8 mouse cellular contexts compared by ENCODE assay signal in the genomic region with DNA sequence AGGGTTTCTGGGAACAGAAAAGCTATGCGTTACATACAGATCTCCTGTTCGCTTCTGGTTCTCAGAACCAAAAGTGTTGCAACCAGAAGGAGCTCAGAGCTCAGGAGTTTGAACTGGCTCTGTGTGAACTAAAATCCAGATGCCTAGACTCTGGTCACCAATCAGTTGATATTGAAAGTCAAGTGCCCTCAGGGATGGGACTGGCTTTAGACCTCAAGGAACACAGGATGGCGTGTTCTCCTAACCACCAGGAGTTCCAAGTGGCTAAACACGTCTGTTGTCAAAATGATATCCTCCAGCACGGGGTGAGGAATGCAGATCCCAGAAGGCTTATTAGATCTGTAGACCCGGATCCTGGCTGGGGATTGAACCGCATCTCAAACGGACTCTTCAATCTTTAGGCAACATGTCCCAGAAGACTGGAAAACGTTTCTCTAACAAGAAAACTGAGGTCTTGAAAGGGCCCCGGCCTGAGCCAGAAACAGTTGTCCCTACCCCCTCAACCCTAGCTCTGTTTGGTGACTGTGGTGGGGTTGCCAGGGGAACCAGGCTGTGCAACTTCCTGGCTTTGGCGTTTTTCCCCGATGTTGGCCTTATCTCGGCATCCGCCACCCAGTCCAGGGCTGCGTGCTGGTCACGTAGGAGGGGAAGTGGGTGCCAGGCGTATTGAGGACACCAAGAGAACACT. TPM values are rescaled to one million over a fixed set of nuclear protein-coding genes. Genes with fewer than 3 reads are reported as not detected.
DNase-seq lines count a peak whose midpoint lies in the region; ATAC-seq lines count a peak whose summit lies in the region.

No protein-coding gene starts in this region.

- no peaks in the 10 kb centered on the region for H3K27me3 ChIP-seq in kidney, embryonic 14.5 days (ENCODE audit: control insufficient read depth, insufficient read depth, low read length)

- H3K36me3 ChIP-seq in kidney, embryonic 14.5 days (ENCODE audit: control insufficient read depth, insufficient read depth, low read length), result no peaks in the 10 kb centered on the region

- H3K9me3 ChIP-seq in kidney, embryonic 14.5 days (ENCODE audit: control insufficient read depth, low read length), result peaks cover 7% of the 10 kb centered on the region; the same call in 1 of the 2 replicates

- peak overlapping the region; percentile 20; the same call in 1 of the 2 replicates for H3K4me2 ChIP-seq in kidney, embryonic 14.5 days (replicated peaks; ENCODE audit: low read depth, low read length)

- H3K4me3 ChIP-seq in kidney, embryonic 14.5 days (ENCODE audit: low read length), result no peak overlapping the region

- WGBS in kidney, embryonic 14.5 days, result 75% methylated on average over 17 of the region's 17 CpGs

- H3K4me1 ChIP-seq in kidney, embryonic 14.5 days (ENCODE audit: control insufficient read depth, insufficient read depth, low read length), result peaks cover 14% of the 10 kb centered on the region

- H3K27ac ChIP-seq in kidney, embryonic 14.5 days (ENCODE audit: low read depth, low read length), result peak overlapping the region; percentile 57; the same call in 1 of the 2 replicates

- DNase-seq in adrenal gland, adult 2 months, result peak; percentile 69
- DNase-seq in adrenal gland, postnatal 4 days (ENCODE audit: low spot score in 2 of 2), result no peak
- DNase-seq in MN1 (ENCODE audit: low spot score), result peak; percentile 72
- peak; percentile 86 for DNase-seq in heart, adult 8-10 months (ENCODE audit: low spot score)
- peak; percentile 93 for DNase-seq in lung, postnatal 25 days (ENCODE audit: low spot score)
- DNase-seq in thymus, adult 18-20 months, result peak; percentile 70 to 79
- no peak for DNase-seq in left cerebral cortex, adult 8-10 months (ENCODE audit: low spot score in 2 of 2)

- 0 out of 2 replicates have a peak overlapping the region, but pooled peaks have one; percentile 40 for H3K9ac ChIP-seq in kidney, embryonic 14.5 days (ENCODE audit: low read depth, low read length)

- no peak for ATAC-seq in kidney, embryonic 14.5 days (ENCODE audit: low FRiP score, low TSS enrichment)

RNA-seq across cellular contexts. Expression of gene Cfap45, which starts 6.9 kb away (rescaled TPM):
- under 1 TPM; 0.31 to 0.37 TPM for total RNA-seq in adrenal gland, adult 2 months (2021)
- 0.15 TPM in 1 of 2 replicates, not detected in the other for polyA plus RNA-seq in adrenal gland, adult 2 months (2012; rRNA removed)
- total RNA-seq in adrenal gland, postnatal 4 days (2021), result 1 to 10 TPM; 2.0 to 2.1 TPM
- under 1 TPM; 0.19 to 0.98 (median 0.46) TPM for total RNA-seq in heart, adult 8-10 months (2022)
- 1.0 and 1.2 TPM in 2 replicates for polyA plus RNA-seq in kidney, embryonic 14.5 days (2014; fragmentation: Nextera tagmentation; extraction: Ambion mirVana)
- total RNA-seq in left cerebral cortex, adult 8-10 months (2022), result 1 to 10 TPM; 3.7 to 4.7 (median 4.1) TPM

RNA-seq across cellular contexts. Expression of gene Tagln2, which starts 13.8 kb away (rescaled TPM):
- 100 to 1,000 TPM in 1 of 2 experiments, 10 to 100 TPM in 1; 60.9 to 108 TPM for total RNA-seq in adrenal gland, adult 2 months (2021)
- 89.5 and 121 TPM in 2 replicates for polyA plus RNA-seq in adrenal gland, adult 2 months (2012; rRNA removed)
- total RNA-seq in adrenal gland, postnatal 4 days (2021), result 100 to 1,000 TPM; 143 to 153 TPM
- total RNA-seq in heart, adult 8-10 months (2022), result 10 to 100 TPM; 37.8 to 77.3 (median 50.1) TPM
- polyA plus RNA-seq in kidney, embryonic 14.5 days (2014; fragmentation: Nextera tagmentation; extraction: Ambion mirVana), result 81.0 and 139 TPM in 2 replicates
- 10 to 100 TPM in 3 of 4 experiments, 1 to 10 TPM in 1; 9.6 to 15.4 (median 12.5) TPM for total RNA-seq in left cerebral cortex, adult 8-10 months (2022)

RNA-seq across cellular contexts. Expression of gene Igsf9, which starts 32.1 kb away (rescaled TPM):
- 1 to 10 TPM in 1 of 2 experiments, under 1 TPM in 1; 0.78 to 3.8 TPM for total RNA-seq in adrenal gland, adult 2 months (2021)
- polyA plus RNA-seq in adrenal gland, adult 2 months (2012; rRNA removed), result 7.4 and 7.9 TPM in 2 replicates
- 10 to 100 TPM in 1 of 2 experiments, 1 to 10 TPM in 1; 6.0 to 10.6 TPM for total RNA-seq in adrenal gland, postnatal 4 days (2021)
- under 1 TPM; 0.12 to 0.87 (median 0.78) TPM for total RNA-seq in heart, adult 8-10 months (2022)
- polyA plus RNA-seq in kidney, embryonic 14.5 days (2014; fragmentation: Nextera tagmentation; extraction: Ambion mirVana), result 37.8 and 41.8 TPM in 2 replicates
- 1 to 10 TPM; 5.2 to 9.1 (median 7.9) TPM for total RNA-seq in left cerebral cortex, adult 8-10 months (2022)

RNA-seq across cellular contexts. Expression of gene Slamf9, which starts 38.5 kb away (rescaled TPM):
- total RNA-seq in adrenal gland, adult 2 months (2021), result 1 to 10 TPM; 3.2 to 7.9 TPM
- 4.5 and 4.9 TPM in 2 replicates for polyA plus RNA-seq in adrenal gland, adult 2 months (2012; rRNA removed)
- 1 to 10 TPM; 1.1 to 1.2 TPM for total RNA-seq in adrenal gland, postnatal 4 days (2021)
- 1 to 10 TPM in 2 of 4 experiments, under 1 TPM in 2; 0.27 to 2.3 (median 1.1) TPM for total RNA-seq in heart, adult 8-10 months (2022)
- polyA plus RNA-seq in kidney, embryonic 14.5 days (2014; fragmentation: Nextera tagmentation; extraction: Ambion mirVana), result 0.74 and 0.97 TPM in 2 replicates
- total RNA-seq in left cerebral cortex, adult 8-10 months (2022), result 1 to 10 TPM in 3 of 4 experiments, under 1 TPM in 1; 0.27 to 5.6 (median 3.3) TPM

RNA-seq across cellular contexts. Expression of gene Vsig8, which starts 42.1 kb away (rescaled TPM):
- under 1 TPM; 0.24 to 0.61 TPM for total RNA-seq in adrenal gland, adult 2 months (2021)
- polyA plus RNA-seq in adrenal gland, adult 2 months (2012; rRNA removed), result 1.6 and 2.1 TPM in 2 replicates
- under 1 TPM in 1 of 2 experiments, not detected in 1; 0.17 TPM for total RNA-seq in adrenal gland, postnatal 4 days (2021)
- not detected for total RNA-seq in heart, adult 8-10 months (2022)
- polyA plus RNA-seq in kidney, embryonic 14.5 days (2014; fragmentation: Nextera tagmentation; extraction: Ambion mirVana), result 0.19 and 0.54 TPM in 2 replicates
- under 1 TPM; 0.32 to 0.67 (median 0.57) TPM for total RNA-seq in left cerebral cortex, adult 8-10 months (2022)

Comparison
In these comparisons a context has a peak if more than half of its experiments do, and no peak if none do; other contexts are left out.
1. DNase-seq: peak in adrenal gland, adult 2 months (single experiment), MN1 (single experiment), heart, adult 8-10 months (single experiment), lung, postnatal 25 days (single experiment) and thymus, adult 18-20 months (2 of 2); none in adrenal gland, postnatal 4 days (0 of 2) and left cerebral cortex, adult 8-10 months (0 of 2).